8 mouse cellular contexts compared by ENCODE assay signal in the genomic region with DNA sequence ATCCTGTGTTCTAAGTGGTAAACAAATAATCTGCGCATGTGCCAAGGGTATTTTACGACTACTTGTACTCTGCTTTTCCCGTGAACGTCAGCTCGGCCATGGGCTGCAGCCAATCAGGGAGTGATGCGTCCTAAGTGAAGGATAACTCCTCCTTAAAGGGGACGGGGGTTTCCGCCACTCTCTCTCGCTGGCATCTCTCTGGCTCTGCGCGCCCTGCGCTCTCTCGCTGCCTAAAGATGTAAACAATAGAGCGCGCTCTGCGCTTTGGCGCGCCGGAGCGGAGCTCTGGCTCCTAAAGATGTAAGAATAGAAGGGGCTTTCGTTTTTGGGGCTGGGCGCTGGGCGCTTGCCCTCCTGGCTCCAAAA.
DNase-seq lines count a peak whose midpoint lies in the region; ATAC-seq and TF ChIP-seq lines count a peak whose summit lies in the region.
"Not testable (repeated sequence)": the region's sequence is repeated elsewhere in the genome, so short reads cannot be mapped to it uniquely, and the experiment has no call there.

No protein-coding gene starts in this region.

- peak overlapping the region; percentile 28; the same call in 1 of the 2 replicates for H3K4me3 ChIP-seq in cortical plate, adult 2 months (ENCODE audit: insufficient read depth, low read length)
- peak overlapping the region; percentile 47 for H3K4me3 ChIP-seq in hindbrain, embryonic 15.5 days
- peak overlapping the region; percentile 43 for H3K4me3 ChIP-seq in liver, embryonic 16.5 days (ENCODE audit: low read depth, low read length)
- H3K4me3 ChIP-seq in neural tube, embryonic 12.5 days, result peak overlapping the region; percentile 40

- peak overlapping the region; percentile 73; the same call in 1 of the 2 replicates for H3K27ac ChIP-seq in cortical plate, adult 2 months (ENCODE audit: insufficient read depth, low read length)
- peak overlapping the region; percentile 87 for H3K27ac ChIP-seq in hindbrain, embryonic 15.5 days (replicated peaks)
- H3K27ac ChIP-seq in liver, embryonic 16.5 days (ENCODE audit: low read length), result not testable (repeated sequence)
- H3K27ac ChIP-seq in neural tube, embryonic 12.5 days, result 0 out of 2 replicates have a peak overlapping the region, but pooled peaks have one; percentile 59

- not testable (repeated sequence) for H3K9me3 ChIP-seq in hindbrain, embryonic 15.5 days; liver, embryonic 16.5 days (replicated peaks; ENCODE audit: control insufficient read depth, low read length); neural tube, embryonic 12.5 days

- H3K4me2 ChIP-seq in hindbrain, embryonic 15.5 days, result peak overlapping the region; percentile 56
- peak overlapping the region; percentile 48; the same call in 1 of the 2 replicates for H3K4me2 ChIP-seq in liver, embryonic 16.5 days (ENCODE audit: low read depth, low read length)
- H3K4me2 ChIP-seq in neural tube, embryonic 12.5 days (replicated peaks), result peak overlapping the region; percentile 62

- H3K4me1 ChIP-seq in cortical plate, adult 2 months (ENCODE audit: control insufficient read depth, insufficient read depth, low read length); liver, embryonic 16.5 days (ENCODE audit: control insufficient read depth, low read depth, low read length); neural tube, embryonic 12.5 days: not testable (repeated sequence)
- H3K4me1 ChIP-seq in hindbrain, embryonic 15.5 days (replicated peaks), result peaks cover 13% of the 10 kb centered on the region

- not testable (repeated sequence) for TF ChIP-seq POLR2A in cortical plate, adult 2 months (IDR thresholded peaks at IDR 0.05; ENCODE audit: extremely low read depth, insufficient read depth, low read length)

- H3K9ac ChIP-seq in hindbrain, embryonic 15.5 days, result peak overlapping the region; percentile 60
- H3K9ac ChIP-seq in liver, embryonic 16.5 days (ENCODE audit: low read depth, low read length), result not testable (repeated sequence)
- H3K9ac ChIP-seq in neural tube, embryonic 12.5 days, result peak overlapping the region; percentile 61

- H3K27me3 ChIP-seq in hindbrain, embryonic 15.5 days; liver, embryonic 16.5 days (ENCODE audit: control insufficient read depth, insufficient read depth, low read depth, low read length); neural tube, embryonic 12.5 days (replicated peaks): not testable (repeated sequence)

- not testable (repeated sequence) for TF ChIP-seq CTCF in cortical plate, adult 2 months (IDR thresholded peaks at IDR 0.05; ENCODE audit: extremely low read depth, insufficient read depth, low read length)

- H3K36me3 ChIP-seq in hindbrain, embryonic 15.5 days; liver, embryonic 16.5 days (ENCODE audit: control insufficient read depth, insufficient read depth); neural tube, embryonic 12.5 days: not testable (repeated sequence)

- DNase-seq in ZHBTc4 (ENCODE audit: low read depth, low spot score), result peak; percentile 49
- peak; percentile 40 for DNase-seq in gastrocnemius, postnatal 25 days
- DNase-seq in layer of hippocampus, postnatal 10 days (ENCODE audit: low spot score in 2 of 2), result peak; percentile 15 to 31
- DNase-seq in thymus, adult 18-20 months, result peak; percentile 50 to 66

- WGBS in hindbrain, embryonic 15.5 days, result 30% methylated on average over 23 of the region's 23 CpGs
- 21% methylated on average over 20 of the region's 23 CpGs for WGBS in liver, embryonic 16.5 days (ENCODE audit: insufficient replicate concordance)
- 23% methylated on average over 23 of the region's 23 CpGs for WGBS in neural tube, embryonic 12.5 days

- peak; percentile 67 for ATAC-seq in hindbrain, embryonic 15.5 days (ENCODE audit: low FRiP score, low read depth)
- 0 out of 2 replicates have a peak, but pooled peaks have one; percentile 27 for ATAC-seq in liver, embryonic 16.5 days (ENCODE audit: low read depth)
- ATAC-seq in neural tube, embryonic 12.5 days (ENCODE audit: low FRiP score, low read depth), result peak; percentile 87

Comparison
In these comparisons a context has a peak if more than half of its experiments do, and no peak if none do; other contexts are left out.
1. ATAC-seq: peak in every context shown above with its lines; median percentile 87 in neural tube, embryonic 12.5 days; 67 in hindbrain, embryonic 15.5 days; 27 in liver, embryonic 16.5 days.